Mouse (Mus musculus) testis, adult 2 months (tissue): Measurements from ENCODE around the gene Cmtm8.

Source experiments
- CTCF ChIP-seq: fragments of 200-500 bp; IDR thresholded peaks from 2 replicates; pipeline ENCODE4 v1.5.1; 2012; ENCODE audit warnings: low read depth, mild to moderate bottlenecking, inconsistent platforms, low read length, moderate library complexity; ENCODE audit not compliant: control insufficient read depth, insufficient read depth, insufficient replicate concordance
- POLR2A ChIP-seq: fragments of 200-500 bp; IDR thresholded peaks from 2 replicates; pipeline ENCODE4 v1.6.1; 2012; ENCODE audit warnings: low read depth, mild to moderate bottlenecking, inconsistent platforms, low read length, moderate library complexity; ENCODE audit not compliant: control insufficient read depth

DNA sequence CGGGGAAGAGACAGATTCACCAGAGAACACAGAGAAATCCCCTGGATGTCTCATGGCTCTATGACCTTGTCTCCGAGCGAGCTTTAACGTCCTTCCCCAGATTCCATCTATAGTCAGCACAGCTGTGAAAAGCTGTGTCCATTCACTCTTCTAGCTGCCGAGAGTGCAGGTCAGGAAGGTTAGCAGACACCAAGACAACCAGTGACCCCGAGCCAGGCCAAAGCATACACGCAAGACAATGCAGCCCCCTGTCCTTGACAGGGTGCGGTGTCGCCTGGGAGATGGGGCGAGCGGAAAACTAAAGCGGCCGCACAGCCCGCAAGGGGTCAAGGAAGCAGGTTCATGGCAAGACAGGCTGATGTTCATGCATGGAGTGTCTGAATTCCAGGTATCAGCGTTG is 42.7 kb downstream of the Cmtm8 start:
- TF ChIP-seq CTCF (no peak; the same call in 1 of the 2 replicates), POLR2A (no peak)
